Mouse (Mus musculus) telencephalon, adult 2 months (tissue): ENCODE data around the gene Serpini1.
"Not testable (repeated sequence)": the region's sequence is repeated elsewhere in the genome, so short reads cannot be mapped to it uniquely, and the experiment has no call there.

ENCODE experiments used
- DNase-seq: peaks from one replicate; pipeline ENCODE4 v3.0.0-alpha.2; 2011; ENCODE audit warnings: low read depth, low spot score

Serpini1 gene

DNA sequence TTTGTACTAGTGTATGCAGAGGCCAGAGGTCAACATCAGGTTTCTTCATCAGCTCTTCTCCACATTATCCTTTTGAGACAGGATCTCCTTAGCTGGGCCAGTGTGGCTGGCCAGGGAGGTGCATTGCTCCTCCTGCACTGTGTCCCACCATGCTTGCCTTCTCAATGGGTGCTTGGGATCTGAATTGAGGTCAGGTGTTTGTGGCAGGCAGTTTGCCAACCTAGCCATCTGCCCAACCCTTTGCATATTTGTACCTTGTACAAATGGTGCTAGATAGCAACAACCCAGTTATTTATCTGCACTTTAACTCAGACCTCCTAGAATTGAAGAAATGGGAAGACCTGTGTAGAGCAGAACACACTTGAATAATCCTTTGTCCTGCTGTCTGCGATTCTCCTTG, 78.3 kb downstream of the Serpini1 start:
- DNase-seq = no peak

DNA sequence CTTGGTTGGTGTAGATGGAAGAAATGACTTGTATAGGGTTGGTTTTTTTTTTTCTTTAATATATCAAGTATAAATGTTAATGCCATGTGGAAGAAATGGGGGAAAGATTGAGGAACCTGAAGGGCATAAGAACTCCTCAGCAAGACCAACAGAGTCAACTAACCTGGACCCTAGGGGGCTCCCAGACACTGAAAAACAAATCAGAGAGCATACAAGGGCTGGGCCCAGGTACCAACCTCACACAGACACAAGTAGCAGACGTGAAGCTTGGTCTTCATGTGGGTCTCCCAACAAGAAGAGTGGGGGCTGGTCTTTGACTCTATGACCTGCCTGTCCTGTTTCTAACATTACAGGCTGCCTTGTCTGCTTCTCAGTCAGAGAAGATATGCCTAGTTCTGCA, 82.2 kb downstream of the Serpini1 start:
- no peak for DNase-seq

DNA sequence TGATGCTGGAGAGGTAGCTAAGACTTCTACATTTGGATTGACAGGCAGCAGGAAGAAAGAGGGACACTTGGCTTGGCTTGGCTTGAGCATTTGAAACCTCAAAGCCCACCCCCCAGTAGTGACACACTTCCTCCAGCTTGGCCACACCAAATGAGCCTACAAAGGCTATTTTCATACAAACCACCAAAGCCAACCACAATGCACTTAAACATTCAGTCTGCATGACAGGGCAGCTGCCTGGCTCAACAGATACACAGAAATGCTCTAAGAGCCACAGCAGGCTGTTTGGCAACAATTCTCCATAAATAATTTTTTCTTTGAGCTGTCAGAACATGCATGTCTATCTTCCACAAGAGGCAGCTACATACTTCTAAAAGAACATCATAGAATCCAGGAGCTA, 90.2 kb downstream of the Serpini1 start:
- DNase-seq = no peak

DNA sequence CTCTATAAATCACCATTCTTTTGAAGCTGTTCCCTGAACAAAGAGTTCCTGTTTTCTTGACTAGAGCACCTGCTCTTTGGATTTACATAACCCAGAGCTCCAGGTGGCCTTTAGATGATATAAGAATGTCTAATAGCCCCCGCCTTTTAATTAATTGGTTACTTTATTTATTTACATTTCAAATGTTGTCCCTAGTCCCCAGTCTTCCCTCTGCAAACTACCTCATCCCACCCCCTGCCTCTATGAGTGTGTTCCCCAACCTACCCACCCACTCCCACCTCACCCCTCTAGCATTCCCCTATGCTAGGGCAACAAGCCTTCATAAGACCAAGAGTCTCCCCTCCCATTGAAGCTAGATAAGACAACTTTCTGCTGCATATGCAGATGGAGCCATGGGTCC, 90.9 kb downstream of the Serpini1 start:
- no peak for DNase-seq

DNA sequence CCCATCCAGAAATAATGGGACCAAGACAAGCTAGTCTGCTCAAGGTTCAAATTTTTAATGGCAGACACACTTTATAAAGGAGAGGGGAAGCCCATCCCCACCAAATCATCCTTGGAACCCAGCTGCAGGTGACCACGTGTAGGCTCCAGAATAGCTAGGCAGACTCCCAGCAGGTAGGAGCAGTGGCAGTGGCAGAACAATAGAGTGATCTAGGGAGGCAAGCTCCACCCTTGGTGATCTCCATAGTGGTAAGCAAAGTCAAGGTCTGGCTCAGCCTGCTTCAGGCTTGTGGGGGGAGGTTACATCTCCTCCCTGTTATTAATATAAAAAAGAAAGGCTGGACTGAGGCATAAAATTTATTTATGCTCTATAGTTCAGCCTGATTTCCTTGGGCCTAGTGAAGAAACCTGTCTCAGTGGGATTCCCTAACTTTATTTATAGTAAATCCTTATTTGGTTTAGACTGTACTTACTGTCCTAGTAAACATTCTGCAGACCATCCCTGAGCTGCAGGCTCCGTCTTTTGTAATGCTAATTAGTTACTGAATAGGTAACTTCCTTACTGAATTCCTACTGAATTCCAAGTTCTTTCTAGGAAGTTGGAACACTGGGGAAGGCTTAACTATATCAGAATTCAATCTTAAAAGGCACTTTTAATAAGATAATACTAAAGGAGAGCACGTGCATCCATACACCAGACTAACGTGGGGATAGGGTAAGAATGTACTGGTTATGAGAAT, 93.2 kb downstream of the Serpini1 start:
- DNase-seq = not testable (repeated sequence)

DNA sequence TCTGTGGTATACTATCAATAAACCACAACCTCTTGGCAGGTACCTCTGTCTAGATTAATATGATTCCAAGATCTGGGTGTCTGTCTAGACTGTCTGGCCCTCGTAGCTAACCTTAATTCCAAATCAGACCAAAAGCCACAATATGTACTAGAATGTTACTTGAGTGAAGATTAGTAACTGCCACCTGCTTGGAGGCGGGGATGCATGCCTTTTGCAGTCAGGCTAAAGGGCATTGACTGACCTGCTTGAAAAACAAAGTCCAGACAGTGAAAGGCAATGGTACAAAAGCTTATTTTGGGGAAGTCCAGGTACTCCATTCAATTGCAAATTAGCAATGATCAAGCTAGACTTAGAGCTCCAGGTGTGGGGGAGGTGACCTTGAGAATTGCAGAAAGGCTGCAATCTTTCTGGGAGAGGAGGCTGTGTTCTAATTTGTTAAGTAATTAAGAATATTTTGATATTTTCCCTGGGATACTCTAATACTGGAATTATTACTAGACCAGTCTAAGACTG, 94.3 kb downstream of the Serpini1 start:
- DNase-seq = no peak

DNA sequence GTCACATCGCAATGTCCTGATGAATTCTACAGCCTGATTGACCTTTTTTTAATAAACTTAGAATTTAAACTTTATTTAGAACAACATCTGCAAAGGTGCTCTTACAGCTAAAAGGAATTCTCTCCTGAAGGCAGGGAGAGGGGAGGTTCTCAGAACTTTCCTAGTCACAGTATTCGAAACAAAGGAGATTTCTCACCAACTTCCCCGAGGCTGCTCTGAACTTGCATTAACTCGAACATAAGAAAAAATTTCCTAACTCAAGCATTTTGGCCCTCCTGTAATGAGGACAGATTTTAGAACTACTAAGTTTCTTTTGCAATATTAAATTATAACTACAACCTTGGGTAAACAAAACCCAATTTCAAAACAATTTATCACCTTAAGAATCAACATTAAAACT, 96.6 kb downstream of the Serpini1 start:
- DNase-seq = not testable (repeated sequence)

DNA sequence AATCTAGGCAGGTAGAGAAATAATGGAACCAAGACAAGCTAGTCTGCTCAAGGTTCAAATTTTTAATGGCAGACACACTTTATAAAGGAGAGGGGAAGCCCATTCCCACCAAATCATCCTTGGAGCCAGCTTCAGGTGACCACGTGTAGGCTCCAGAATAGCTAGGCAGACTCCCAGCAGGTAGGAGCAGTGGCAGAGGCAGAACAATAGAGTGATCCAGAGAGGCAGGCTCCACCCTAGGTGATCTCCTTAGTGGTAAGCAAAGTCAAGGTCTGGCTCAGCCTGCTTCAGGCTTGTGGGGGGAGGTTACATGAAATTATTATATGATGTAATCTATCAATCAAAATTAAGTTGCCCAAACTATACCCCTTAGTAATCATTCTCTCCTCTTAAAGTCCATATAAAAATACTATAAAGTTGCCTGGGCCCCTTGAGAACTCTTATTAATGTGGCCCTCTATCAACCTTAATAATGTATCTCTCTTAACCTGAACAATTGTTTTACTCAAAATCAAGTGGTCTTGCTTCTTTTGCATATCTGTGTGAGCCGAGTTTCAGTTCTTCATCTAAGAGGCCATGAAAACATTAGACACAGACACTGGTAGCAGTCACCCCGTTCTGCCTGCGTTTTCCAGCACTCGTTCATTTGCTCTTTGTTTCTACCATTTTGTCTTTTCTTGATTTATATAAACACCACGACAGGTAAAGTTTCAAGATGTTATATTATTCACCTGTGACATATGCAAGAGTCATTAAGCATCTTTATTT, 98.4 kb downstream of the Serpini1 start:
- DNase-seq = no peak

DNA sequence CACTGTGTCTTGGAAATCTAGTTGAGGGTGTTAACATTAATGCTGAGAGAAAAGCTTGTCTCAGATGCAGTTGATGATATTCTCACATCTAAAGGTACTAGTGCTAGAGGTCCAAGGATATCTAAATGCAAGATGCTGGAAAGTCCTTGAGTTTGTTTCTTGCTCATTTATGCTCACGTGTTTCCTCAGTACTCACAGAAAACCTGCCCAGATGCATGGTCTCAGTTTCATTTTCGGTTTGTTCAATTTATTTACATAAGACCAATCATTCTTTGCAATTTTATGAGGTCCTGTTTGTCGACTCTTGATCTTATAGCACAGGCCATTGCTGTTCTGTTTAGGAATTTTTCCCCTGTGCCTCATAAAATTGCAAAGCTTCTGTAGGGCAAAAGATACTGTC, 109.6 kb downstream of the Serpini1 start:
- no peak for DNase-seq

DNA sequence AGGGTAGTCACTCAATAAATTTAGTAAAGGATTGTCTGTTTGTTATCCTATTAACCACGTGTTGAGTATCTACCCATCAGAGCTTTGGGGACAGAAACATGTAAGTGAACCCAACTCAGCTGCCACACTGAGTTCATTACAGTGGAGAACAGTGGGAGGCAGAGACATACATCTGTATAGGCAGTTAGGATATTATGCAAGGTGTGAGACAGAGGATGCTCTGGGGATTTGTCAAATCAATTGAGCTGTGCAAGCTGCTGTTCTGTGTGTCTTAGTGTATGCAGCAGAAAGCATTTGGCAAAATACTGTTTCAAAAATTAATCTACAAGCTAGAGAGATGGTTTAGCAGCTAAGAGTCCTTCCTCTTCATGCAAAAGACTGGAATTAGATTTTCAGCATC, 113.1 kb downstream of the Serpini1 start:
- no peak for DNase-seq

DNA sequence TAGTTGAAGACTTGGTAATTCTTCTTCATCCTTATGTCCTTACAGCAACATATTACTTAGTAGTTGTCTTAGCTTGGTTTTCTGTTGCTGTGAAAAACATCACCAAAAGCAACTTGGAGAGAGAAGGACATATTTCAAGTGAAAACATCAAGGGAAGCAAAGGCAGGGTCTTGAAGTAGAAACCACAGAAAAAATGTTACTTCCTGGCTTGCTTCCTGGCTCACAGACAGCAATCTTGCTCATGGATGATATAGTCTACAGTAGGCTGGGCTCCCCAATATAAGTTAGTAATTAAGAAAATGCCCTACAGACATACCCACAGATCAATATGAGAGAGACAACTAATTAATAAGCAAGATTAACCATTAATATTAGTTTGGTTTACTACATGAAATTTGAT, 125.5 kb downstream of the Serpini1 start:
- DNase-seq = no peak

DNA sequence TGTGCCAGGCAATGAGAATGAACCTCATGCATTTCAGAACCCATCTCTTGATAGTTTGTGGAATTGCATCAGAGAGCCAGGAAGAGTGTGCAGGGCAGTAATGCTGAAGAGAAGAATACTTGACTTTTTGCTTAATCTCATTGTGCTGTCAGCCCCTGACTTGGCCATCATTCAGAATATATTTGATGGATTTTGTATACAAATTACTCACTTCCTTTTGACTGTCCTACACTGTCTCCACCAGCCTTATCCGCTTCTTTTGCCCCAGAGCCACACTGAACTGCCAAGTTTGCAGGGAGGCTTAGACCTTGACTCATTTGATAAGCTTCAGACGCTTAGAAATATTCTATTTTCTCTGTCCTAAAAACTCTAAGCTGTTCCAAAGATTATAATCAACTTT, 129.4 kb downstream of the Serpini1 start:
- DNase-seq = no peak

DNA sequence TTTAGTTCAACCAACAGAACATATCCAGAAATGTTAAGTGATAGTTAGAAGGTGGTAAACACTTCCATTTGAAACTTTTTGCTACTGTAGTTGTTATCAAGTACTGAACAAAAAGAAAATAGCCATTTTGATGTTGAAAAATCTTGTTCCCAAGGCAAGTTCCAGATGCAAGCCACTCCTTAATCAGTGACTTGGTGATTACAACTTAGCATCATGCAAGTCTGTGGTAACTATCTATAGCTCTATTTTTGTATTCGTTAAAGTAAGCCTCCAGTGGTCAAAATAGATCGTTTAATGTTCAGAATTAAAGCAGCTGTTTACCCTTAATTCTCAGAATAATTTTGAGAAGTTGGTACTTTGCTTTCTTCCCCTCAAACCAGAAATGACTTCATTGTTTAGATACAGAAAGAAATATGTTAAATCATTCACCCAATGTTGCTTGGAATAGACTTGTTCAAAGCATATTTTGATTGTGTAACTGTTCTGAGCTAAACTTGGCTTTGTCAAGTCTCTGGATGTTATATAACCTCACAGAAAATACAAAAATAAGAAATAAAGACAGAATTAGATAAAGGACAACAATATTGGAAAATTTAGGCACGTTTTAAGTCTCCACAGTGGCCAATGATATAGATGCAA, 130.0 kb downstream of the Serpini1 start:
- peak; percentile 77 for DNase-seq

DNA sequence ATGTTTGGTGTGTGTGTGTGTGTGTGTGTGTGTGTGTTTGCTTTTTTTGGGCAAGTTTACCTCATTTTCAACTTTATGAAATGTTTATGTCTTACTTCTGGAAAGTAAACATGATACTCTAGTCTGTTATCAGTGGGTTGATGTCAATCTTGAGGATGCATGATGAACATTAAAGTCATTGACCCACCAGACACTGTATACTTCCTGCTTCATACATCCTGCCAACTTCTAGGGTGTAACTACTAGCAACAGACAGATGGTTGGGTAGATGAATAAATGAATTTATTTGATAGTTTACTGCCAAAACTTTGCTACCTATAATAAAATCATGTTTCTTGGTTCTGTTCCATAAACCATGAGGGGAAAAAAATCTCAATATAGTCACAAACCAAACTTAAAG, 133.0 kb downstream of the Serpini1 start:
- no peak for DNase-seq

DNA sequence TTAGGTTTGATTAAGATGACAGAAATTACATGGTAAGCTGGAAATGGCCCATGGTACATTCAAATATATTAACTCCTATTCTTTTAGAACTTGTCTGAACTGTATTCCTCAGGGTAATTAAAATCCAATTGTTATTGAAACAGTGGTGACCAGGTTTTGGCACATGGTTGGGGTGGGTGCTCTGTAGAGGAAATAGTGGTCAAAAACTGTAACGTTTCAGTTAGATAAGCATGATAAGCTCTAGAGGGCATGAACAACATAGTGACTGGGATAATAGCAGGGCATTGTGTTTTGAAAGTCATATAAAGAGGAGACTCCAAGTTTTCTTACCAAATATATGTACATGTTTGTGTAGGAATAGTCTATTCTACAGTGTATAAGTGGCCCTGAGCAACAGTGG, 134.7 kb downstream of the Serpini1 start:
- DNase-seq = no peak
